Mouse (Mus musculus): ENCODE measurements around the gene Stim2.

- TF ChIP-seq EP300 (IDR thresholded peaks at IDR 0.05; ENCODE audit: low read length) (no peak), POLR2A (IDR thresholded peaks at IDR 0.05; ENCODE audit: low read depth, low read length) (no peak), BHLHE40 (IDR thresholded peaks at IDR 0.05; ENCODE audit: low read depth, low read length) (no peak), GABPA (IDR thresholded peaks at IDR 0.05; ENCODE audit: insufficient replicate concordance, low read depth, low read length) (no peak), CTCF (conservative IDR thresholded peaks at IDR 0.05 in 1 of 2, IDR thresholded peaks at IDR 0.05 in 1 of 2; ENCODE audit: low read depth in 2 of 2, low read length in 2 of 2) (no peak), MAX (IDR thresholded peaks at IDR 0.05; ENCODE audit: low read length) (no peak), MYC (IDR thresholded peaks at IDR 0.05; ENCODE audit: low read depth, low read length) (no peak), ELF1 (IDR thresholded peaks at IDR 0.05; ENCODE audit: low read depth, low read length) (no peak), MEF2A (IDR thresholded peaks at IDR 0.05; ENCODE audit: borderline replicate concordance, low read depth, low read length) (no peak), MXI1 (IDR thresholded peaks at IDR 0.05; ENCODE audit: low read depth, low read length) (no peak), ZC3H11A (IDR thresholded peaks at IDR 0.05; ENCODE audit: low read depth, low read length) (no peak)
Observed at GRCm38 (mm10) chr5:54051056-54051455, 52.8 kb downstream of the Stim2 start.

Data from CH12.LX (cell line).